Mouse (Mus musculus): ENCODE results near the gene Zfp950. TPM values are rescaled to one million over a fixed set of nuclear protein-coding genes. Genes with fewer than 3 reads are reported as not detected.
"Not testable (repeated sequence)": the region's sequence is repeated elsewhere in the genome, so short reads cannot be mapped to it uniquely, and the experiment has no call there.

Gene Zfp950
- 28.6 and 29.8 TPM in 2 replicates for polyA plus RNA-seq (2014; fragmentation: Nextera tagmentation; extraction: Ambion mirVana)

- H3K9me3 ChIP-seq (replicated peaks; ENCODE audit: control insufficient read depth, low read length) = no peaks in the 10 kb centered on the region
- H3K4me1 ChIP-seq (ENCODE audit: control insufficient read depth, insufficient read depth, low read length) = no peaks in the 10 kb centered on the region
- DNase-seq (ENCODE audit: low spot score) = peak; percentile 92
- ATAC-seq (replicated peaks; ENCODE audit: insufficient number of reproducible peaks, low FRiP score, low TSS enrichment, low read depth) = peak; percentile 99
- peak within 1 kb of the TSS; percentile 71 for H3K4me3 ChIP-seq (ENCODE audit: low read depth, low read length)
- 1% methylated on average over 18 of the region's 18 CpGs for WGBS
- peak within 1 kb of the TSS; percentile 72 for H3K9ac ChIP-seq (replicated peaks; ENCODE audit: low read length)
- no peak within 1 kb of the TSS for H3K27ac ChIP-seq (replicated peaks; ENCODE audit: low read depth, low read length)
- H3K4me2 ChIP-seq (ENCODE audit: low read depth, low read length) = peak within 1 kb of the TSS; percentile 69
- no peaks in the 10 kb centered on the region for H3K27me3 ChIP-seq (ENCODE audit: control insufficient read depth, insufficient read depth, low read length)
- no peaks in the 10 kb centered on the region for H3K36me3 ChIP-seq (replicated peaks; ENCODE audit: control insufficient read depth, insufficient read depth, low read depth, low read length)
These were observed at the start of gene Zfp950 for GRCm38 (mm10) chr19:61140342-61141206. Gene Zfp950, minus strand, starts transcription at chr19:61140840.

- not testable (repeated sequence) for H3K4me1 ChIP-seq (ENCODE audit: control insufficient read depth, insufficient read depth, low read length); H3K27me3 ChIP-seq (ENCODE audit: control insufficient read depth, insufficient read depth, low read length); H3K4me2 ChIP-seq (ENCODE audit: low read depth, low read length); H3K9ac ChIP-seq (replicated peaks; ENCODE audit: low read length); DNase-seq (ENCODE audit: low spot score); ATAC-seq (replicated peaks; ENCODE audit: insufficient number of reproducible peaks, low FRiP score, low TSS enrichment, low read depth); H3K9me3 ChIP-seq (replicated peaks; ENCODE audit: control insufficient read depth, low read length); H3K27ac ChIP-seq (replicated peaks; ENCODE audit: low read depth, low read length); H3K4me3 ChIP-seq (ENCODE audit: low read depth, low read length); H3K36me3 ChIP-seq (replicated peaks; ENCODE audit: control insufficient read depth, insufficient read depth, low read depth, low read length)
- 77% methylated on average over 2 of the region's 2 CpGs for WGBS
These were observed 43.0 kb upstream of the Zfp950 start, which contains the start of gene Gm6020 for GRCm38 (mm10) chr19:61183590-61183989. Gene Gm6020, plus strand, starts transcription at chr19:61183890.

GRCm38 (mm10) chr19:61175756-61176324, 35.2 kb upstream of the Zfp950 start, which contains the start of gene Gm7102:
Gene Gm7102, minus strand, starts transcription at chr19:61176309.
- Histone ChIP-seq H3K9me3 (replicated peaks; ENCODE audit: control insufficient read depth, low read length) (no peaks in the 10 kb centered on the region), H3K4me1 (ENCODE audit: control insufficient read depth, insufficient read depth, low read length) (no peaks in the 10 kb centered on the region), H3K4me2 (ENCODE audit: low read depth, low read length) (peak within 1 kb of the TSS; percentile 33; the same call in 1 of the 2 replicates), H3K27ac (replicated peaks; ENCODE audit: low read depth, low read length) (no peak within 1 kb of the TSS), H3K36me3 (replicated peaks; ENCODE audit: control insufficient read depth, insufficient read depth, low read depth, low read length) (no peaks in the 10 kb centered on the region), H3K9ac (replicated peaks; ENCODE audit: low read length) (peak within 1 kb of the TSS; percentile 35; the same call in 1 of the 2 replicates), H3K4me3 (ENCODE audit: low read depth, low read length) (no peak within 1 kb of the TSS), H3K27me3 (ENCODE audit: control insufficient read depth, insufficient read depth, low read length) (no peaks in the 10 kb centered on the region)
- ATAC-seq (replicated peaks; ENCODE audit: insufficient number of reproducible peaks, low FRiP score, low TSS enrichment, low read depth) (no peak), DNase-seq (ENCODE audit: low spot score) (peak; percentile 7)
- WGBS = 23% methylated on average over 34 of the region's 39 CpGs

- WGBS = 8% methylated on average over 27 of the region's 27 CpGs
- peak; percentile 70 for ATAC-seq (replicated peaks; ENCODE audit: insufficient number of reproducible peaks, low FRiP score, low TSS enrichment, low read depth)
- H3K27me3 ChIP-seq (ENCODE audit: control insufficient read depth, insufficient read depth, low read length) = no peaks in the 10 kb centered on the region
These were observed 11.2 kb upstream of the Zfp950 start for GRCm38 (mm10) chr19:61151701-61152420.

GRCm38 (mm10) chr19:61151372-61151700, 10.7 kb upstream of the Zfp950 start:
- Histone ChIP-seq H3K27ac (replicated peaks; ENCODE audit: low read depth, low read length) (no peak overlapping the region), H3K4me3 (ENCODE audit: low read depth, low read length) (peak overlapping the region; percentile 28), H3K9ac (replicated peaks; ENCODE audit: low read length) (peak overlapping the region; percentile 57), H3K36me3 (replicated peaks; ENCODE audit: control insufficient read depth, insufficient read depth, low read depth, low read length) (no peaks in the 10 kb centered on the region), H3K4me1 (ENCODE audit: control insufficient read depth, insufficient read depth, low read length) (no peaks in the 10 kb centered on the region), H3K9me3 (replicated peaks; ENCODE audit: control insufficient read depth, low read length) (no peaks in the 10 kb centered on the region), H3K27me3 (ENCODE audit: control insufficient read depth, insufficient read depth, low read length) (no peaks in the 10 kb centered on the region), H3K4me2 (ENCODE audit: low read depth, low read length) (peak overlapping the region; percentile 68)
- 8% methylated on average over 8 of the region's 8 CpGs for WGBS
- ATAC-seq (replicated peaks; ENCODE audit: insufficient number of reproducible peaks, low FRiP score, low TSS enrichment, low read depth) (no peak; the same call in 1 of the 2 replicates), DNase-seq (ENCODE audit: low spot score) (peak; percentile 12)

More at GRCm38 (mm10) chr19:61151701-61152420, 11.2 kb upstream of the Zfp950 start:
- peak overlapping the region; percentile 28 for H3K4me3 ChIP-seq (ENCODE audit: low read depth, low read length)
- no peaks in the 10 kb centered on the region for H3K4me1 ChIP-seq (ENCODE audit: control insufficient read depth, insufficient read depth, low read length)
- H3K9ac ChIP-seq (replicated peaks; ENCODE audit: low read length) = peak overlapping the region; percentile 57
- no peaks in the 10 kb centered on the region for H3K36me3 ChIP-seq (replicated peaks; ENCODE audit: control insufficient read depth, insufficient read depth, low read depth, low read length)
- DNase-seq (ENCODE audit: low spot score) = peak; percentile 31
- no peaks in the 10 kb centered on the region for H3K9me3 ChIP-seq (replicated peaks; ENCODE audit: control insufficient read depth, low read length)
- H3K4me2 ChIP-seq (ENCODE audit: low read depth, low read length) = peak overlapping the region; percentile 68
- H3K27ac ChIP-seq (replicated peaks; ENCODE audit: low read depth, low read length) = no peak overlapping the region

- H3K9ac ChIP-seq (replicated peaks; ENCODE audit: low read length) = peak overlapping the region; percentile 72
- DNase-seq (ENCODE audit: low spot score) (no peak), ATAC-seq (replicated peaks; ENCODE audit: insufficient number of reproducible peaks, low FRiP score, low TSS enrichment, low read depth) (no peak)
- H3K4me2 ChIP-seq (ENCODE audit: low read depth, low read length) = peak overlapping the region; percentile 53
- H3K9me3 ChIP-seq (replicated peaks; ENCODE audit: control insufficient read depth, low read length) = no peaks in the 10 kb centered on the region
- H3K4me3 ChIP-seq (ENCODE audit: low read depth, low read length) = peak overlapping the region; percentile 71
- 19% methylated on average over 4 of the region's 4 CpGs for WGBS
- H3K27ac ChIP-seq (replicated peaks; ENCODE audit: low read depth, low read length) = no peak overlapping the region
- no peaks in the 10 kb centered on the region for H3K36me3 ChIP-seq (replicated peaks; ENCODE audit: control insufficient read depth, insufficient read depth, low read depth, low read length)
- no peaks in the 10 kb centered on the region for H3K4me1 ChIP-seq (ENCODE audit: control insufficient read depth, insufficient read depth, low read length)
- no peaks in the 10 kb centered on the region for H3K27me3 ChIP-seq (ENCODE audit: control insufficient read depth, insufficient read depth, low read length)
These were observed 659 bp upstream of the Zfp950 start for GRCm38 (mm10) chr19:61141299-61141698.

- no peaks in the 10 kb centered on the region for H3K36me3 ChIP-seq (replicated peaks; ENCODE audit: control insufficient read depth, insufficient read depth, low read depth, low read length)
- H3K4me2 ChIP-seq (ENCODE audit: low read depth, low read length) = no peak overlapping the region
- H3K27ac ChIP-seq (replicated peaks; ENCODE audit: low read depth, low read length) = no peak overlapping the region
- H3K27me3 ChIP-seq (ENCODE audit: control insufficient read depth, insufficient read depth, low read length) = no peaks in the 10 kb centered on the region
- ATAC-seq (replicated peaks; ENCODE audit: insufficient number of reproducible peaks, low FRiP score, low TSS enrichment, low read depth) (no peak), DNase-seq (ENCODE audit: low spot score) (no peak)
- H3K4me3 ChIP-seq (ENCODE audit: low read depth, low read length) = no peak overlapping the region
- no peaks in the 10 kb centered on the region for H3K4me1 ChIP-seq (ENCODE audit: control insufficient read depth, insufficient read depth, low read length)
- H3K9me3 ChIP-seq (replicated peaks; ENCODE audit: control insufficient read depth, low read length) = no peaks in the 10 kb centered on the region
- H3K9ac ChIP-seq (replicated peaks; ENCODE audit: low read length) = no peak overlapping the region
These were observed 2.0 kb downstream of the Zfp950 start for GRCm38 (mm10) chr19:61138655-61139054.

Measured in embryonic facial prominence, embryonic 11.5 days (tissue).